Mouse (Mus musculus): ENCODE measurements at regions not wholly inside any gene's neighbourhood (a gene's known extent, or its start where the extent isn't known, plus 50 kb on each side); places are given as distances from the start of the nearest gene placed in this dataset.

DNA sequence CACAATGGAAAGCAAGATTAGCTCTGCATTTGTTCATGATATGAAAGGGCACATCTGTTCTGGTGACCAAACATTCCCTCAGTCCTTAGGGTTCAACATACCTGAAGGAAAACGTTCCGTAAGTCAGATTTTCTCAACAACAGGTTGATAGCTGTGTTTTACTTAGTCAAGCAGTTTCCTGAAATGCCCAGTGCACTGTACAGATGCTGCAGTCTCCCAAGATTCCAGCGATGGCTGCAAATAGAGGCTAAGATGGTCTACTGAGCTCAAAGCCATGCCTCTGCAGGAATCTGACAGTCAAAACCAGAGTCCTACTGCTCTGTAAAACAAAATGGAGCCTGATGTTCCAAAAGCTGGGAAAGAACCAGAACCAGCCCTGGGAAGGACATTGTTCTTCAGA is 268.5 kb upstream of the Myo3a start:
- TF ChIP-seq CTCF (IDR thresholded peaks at IDR 0.05; ENCODE audit: low read depth) (no peak), EP300 (optimal IDR thresholded peaks at IDR 0.05) (no peak)

Data from stomach, postnatal 0 days (tissue).